Mouse (Mus musculus) cerebellum, adult 2 months (tissue): ENCODE measurements around the gene Kti12. TPM values are rescaled to one million over a fixed set of nuclear protein-coding genes. Genes with fewer than 3 reads are reported as not detected.

Experiments
- DNase-seq, 2 experiments: peaks; one replicate each; pipeline ENCODE4 v3.0.0; 2021
- H3K27ac ChIP-seq: fragments of 200-500 bp; 2 replicates; pipeline ENCODE4 v1.5.1; 2012; ENCODE audit warnings: low read length, control low read depth, inconsistent platforms; ENCODE audit not compliant: insufficient read depth
- H3K27me3 ChIP-seq: fragments of 200-500 bp; 2 replicates; pipeline ENCODE4 v1.6.1; 2012; ENCODE audit warnings: inconsistent platforms, mild to moderate bottlenecking, low read length, moderate library complexity; ENCODE audit not compliant: control insufficient read depth, insufficient read depth
- H3K4me1 ChIP-seq: fragments of 200-500 bp; 2 replicates; pipeline ENCODE4 v1.6.1; 2011; ENCODE audit warnings: low read length; ENCODE audit not compliant: control insufficient read depth, insufficient read depth
- H3K4me3 ChIP-seq: fragments of 200-500 bp; replicated peaks from 2 replicates; pipeline ENCODE3; 2011; ENCODE audit warnings: mild to moderate bottlenecking, low read depth, low read length, control low read depth; ENCODE audit not compliant: insufficient read depth
- CTCF ChIP-seq: fragments of 200-500 bp; IDR thresholded peaks from 2 replicates; pipeline ENCODE4 v1.5.1; 2011; ENCODE audit warnings: low read depth, mild to moderate bottlenecking, control low read depth, low read length, moderate library complexity, borderline replicate concordance; ENCODE audit not compliant: insufficient read depth
- POLR2A ChIP-seq: fragments of 200-500 bp; IDR thresholded peaks from 2 replicates; pipeline ENCODE4 v1.6.1; 2011; ENCODE audit warnings: low read length, control low read depth, borderline replicate concordance; ENCODE audit not compliant: insufficient read depth
- WGBS: fragments of 180-500 bp; shearing (Covaris S2); methylation state at CpG from one replicate; pipeline ENCODE4 v1.1.7; 2018; 5-methylcytosine and 5-hydroxymethylcytosine counted together
- polyA plus RNA-seq: library from polyadenylated mRNA; depleted of rRNA; stranded (reverse); fragments of >200 nt; gene quantifications from 2 replicates; pipeline ENCODE4 v1.2.3, GENCODE M21; 2012; rRNA removed

Kti12 gene
- polyA plus RNA-seq, 1 experiment, result 20.0 TPM

- TF ChIP-seq CTCF (no peak), POLR2A (no peak)
- 90% methylated on average over 6 of the region's 6 CpGs for WGBS
- Histone ChIP-seq H3K27ac (no peak overlapping the region), H3K27me3 (no peaks in the 10 kb centered on the region), H3K4me1 (no peaks in the 10 kb centered on the region), H3K4me3 (no peak overlapping the region)
- DNase-seq, result no peak
Observed at GRCm38 (mm10) chr4:108877901-108878300, 30.3 kb downstream of the Kti12 start.

GRCm38 (mm10) chr4:108878963-108879822 is 31.6 kb downstream of the Kti12 start, which contains the start of gene Rab3b:
Gene Rab3b, plus strand, starts transcription at chr4:108879063.
- Histone ChIP-seq H3K4me3 (no peak within 1 kb of the TSS), H3K27ac (no peak within 1 kb of the TSS), H3K27me3 (no peaks in the 10 kb centered on the region), H3K4me1 (no peaks in the 10 kb centered on the region)
- TF ChIP-seq CTCF, result no peak
- no peak for TF ChIP-seq POLR2A
- DNase-seq, result peak; percentile 11 to 27
- WGBS, result under 1% methylated on average over 46 of the region's 46 CpGs

GRCm38 (mm10) chr4:108883815-108884214 is 36.2 kb downstream of the Kti12 start:
- H3K27me3 ChIP-seq, result no peaks in the 10 kb centered on the region
- 55% methylated on average over 13 of the region's 13 CpGs for WGBS
- DNase-seq, result peak in 1 of 2 experiments; percentile 12
- H3K4me3 ChIP-seq, result no peak overlapping the region
- no peaks in the 10 kb centered on the region for H3K4me1 ChIP-seq
- H3K27ac ChIP-seq, result no peak overlapping the region
- TF ChIP-seq POLR2A (no peak), CTCF (no peak)

- Histone ChIP-seq H3K4me3 (no peak overlapping the region), H3K27me3 (no peaks in the 10 kb centered on the region), H3K27ac (no peak overlapping the region), H3K4me1 (no peaks in the 10 kb centered on the region)
- DNase-seq, result no peak
- TF ChIP-seq CTCF (no peak), POLR2A (no peak)
- 94% methylated on average over 4 of the region's 4 CpGs for WGBS
Observed at GRCm38 (mm10) chr4:108887456-108887855, 39.9 kb downstream of the Kti12 start.

GRCm38 (mm10) chr4:108890876-108891275 is 43.3 kb downstream of the Kti12 start:
- DNase-seq, result no peak
- Histone ChIP-seq H3K4me1 (no peaks in the 10 kb centered on the region), H3K27ac (no peak overlapping the region), H3K4me3 (no peak overlapping the region), H3K27me3 (no peaks in the 10 kb centered on the region)
- TF ChIP-seq CTCF (no peak), POLR2A (no peak)
- 28% methylated on average over 6 of the region's 6 CpGs for WGBS

Other genes starting within 250 kb of the Kti12 start
- 48.1 and 50.0 TPM in 2 replicates for gene Cc2d1b, start 227.8 kb upstream of the Kti12 start, polyA plus RNA-seq
- gene 3110021N24Rik, start 128.1 kb upstream of the Kti12 start, polyA plus RNA-seq, result 0.84 and 0.97 TPM in 2 replicates
- gene Zfyve9, start 67.0 kb upstream of the Kti12 start, polyA plus RNA-seq, result 37.7 and 41.2 TPM in 2 replicates
- gene Btf3l4, start 14.2 kb upstream of the Kti12 start, polyA plus RNA-seq, result 84.4 and 84.7 TPM in 2 replicates
- gene Txndc12, start 13.2 kb upstream of the Kti12 start, polyA plus RNA-seq, result 51.3 and 53.6 TPM in 2 replicates
- gene A730015C16Rik, start 834 bp downstream of the Kti12 start, polyA plus RNA-seq, result not detected in 2 replicates
- gene Rab3b, start 31.3 kb downstream of the Kti12 start, polyA plus RNA-seq, result 40.1 and 42.5 TPM in 2 replicates
- gene Nrd1, start 152.9 kb downstream of the Kti12 start, polyA plus RNA-seq, result 136 and 150 TPM in 2 replicates